Mouse (Mus musculus) yolk sac, embryonic 10.5 days (tissue): Measurements from ENCODE around the gene Prdx2.

Experiments
- DNase-seq: peaks from one replicate; pipeline ENCODE4 v3.0.0-alpha.2; 2017; ENCODE audit warnings: low spot score

The Prdx2 gene

GRCm38 (mm10) chr8:84947241-84947545 is 22.2 kb upstream of the Prdx2 start:
- DNase-seq: peak; percentile 50

- DNase-seq: no peak
These were observed 19.6 kb upstream of the Prdx2 start for GRCm38 (mm10) chr8:84949753-84950152.

GRCm38 (mm10) chr8:84952612-84953255 is 16.7 kb upstream of the Prdx2 start:
- no peak for DNase-seq

- no peak for DNase-seq
These were observed 12.6 kb upstream of the Prdx2 start for GRCm38 (mm10) chr8:84956768-84957167.

GRCm38 (mm10) chr8:84959811-84960210 is 9.6 kb upstream of the Prdx2 start:
- no peak for DNase-seq

GRCm38 (mm10) chr8:84963952-84964351 is 5.4 kb upstream of the Prdx2 start:
- DNase-seq: no peak

- DNase-seq: peak; percentile 96
These were observed 3.6 kb upstream of the Prdx2 start for GRCm38 (mm10) chr8:84965731-84966291.

GRCm38 (mm10) chr8:84966603-84967002 is 2.8 kb upstream of the Prdx2 start:
- DNase-seq: no peak

GRCm38 (mm10) chr8:84967532-84968304 is 1.7 kb upstream of the Prdx2 start:
- DNase-seq: no peak

- DNase-seq: no peak
These were observed 737 bp upstream of the Prdx2 start for GRCm38 (mm10) chr8:84968650-84969049.

- no peak for DNase-seq
These were observed 876 bp downstream of the Prdx2 start for GRCm38 (mm10) chr8:84970135-84970790.

- DNase-seq: peak; percentile 48
These were observed 1.5 kb downstream of the Prdx2 start for GRCm38 (mm10) chr8:84970913-84971312.

GRCm38 (mm10) chr8:84973079-84973478 is 3.7 kb downstream of the Prdx2 start:
- DNase-seq: no peak

GRCm38 (mm10) chr8:84973803-84974542 is 4.6 kb downstream of the Prdx2 start:
- peak; percentile 48 for DNase-seq

- no peak for DNase-seq
These were observed 5.3 kb downstream of the Prdx2 start for GRCm38 (mm10) chr8:84974543-84975142.

- peak; percentile 46 for DNase-seq
These were observed 6.0 kb downstream of the Prdx2 start for GRCm38 (mm10) chr8:84975434-84975833.

GRCm38 (mm10) chr8:84976031-84976762 is 6.8 kb downstream of the Prdx2 start:
- peak; percentile 92 for DNase-seq

- DNase-seq: no peak
These were observed 7.5 kb downstream of the Prdx2 start for GRCm38 (mm10) chr8:84976763-84977434.

- DNase-seq: peak; percentile 71
These were observed 8.3 kb downstream of the Prdx2 start for GRCm38 (mm10) chr8:84977435-84978247.
